Mouse (Mus musculus): ENCODE data around the gene Amfr. TPM values are rescaled to one million over a fixed set of nuclear protein-coding genes. Genes with fewer than 3 reads are reported as not detected.
A peak's percentile ranks its signal among the peaks of the same experiment; 100 is the strongest.

Amfr gene
- total RNA-seq, 4 experiments from 2014 or later: 115 to 150 (median 130) TPM

DNA sequence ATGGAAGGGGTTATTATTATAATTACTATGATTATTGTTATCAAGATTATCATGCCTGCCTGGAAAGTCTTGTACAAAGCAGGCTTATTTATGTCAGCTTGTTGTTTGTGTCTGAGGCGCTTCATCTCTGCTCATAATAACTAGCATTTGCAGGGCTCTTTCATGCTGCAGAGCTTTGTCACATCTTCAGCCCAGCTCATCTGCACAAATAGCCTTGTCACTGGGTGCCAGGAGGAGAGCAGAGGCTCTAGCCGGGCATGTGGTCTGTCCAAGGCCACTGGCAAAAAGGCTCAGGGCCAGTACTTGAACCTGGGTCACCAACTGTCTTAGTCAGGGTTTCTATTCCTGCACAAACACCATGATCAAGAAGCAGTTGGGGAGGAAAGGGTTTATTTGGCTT is 79.4 kb downstream of the Amfr start:
- no peak for DNase-seq (ENCODE audit: low spot score in 2 of 2)

DNA sequence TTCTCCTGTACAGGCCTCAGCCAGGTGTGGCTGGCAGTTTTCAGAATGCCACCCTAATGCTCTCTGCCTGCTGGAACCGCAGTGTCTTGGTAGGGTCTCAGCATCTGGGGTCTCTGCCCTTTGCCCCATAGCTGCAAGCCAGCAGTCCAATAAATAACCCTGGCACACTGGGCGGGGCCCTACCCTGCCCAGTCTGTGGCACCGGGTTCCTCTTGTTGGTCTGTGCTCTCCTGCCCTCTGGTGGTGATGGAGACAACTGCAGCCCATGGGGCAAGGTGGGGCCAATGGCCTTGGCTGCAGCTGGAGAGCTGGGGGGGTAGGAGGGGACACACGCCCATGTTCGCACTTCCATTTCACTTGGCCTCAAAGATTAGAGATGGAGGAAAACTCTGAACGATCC is 79.8 kb downstream of the Amfr start:
- DNase-seq (ENCODE audit: low spot score in 2 of 2): peak; percentile 62

DNA sequence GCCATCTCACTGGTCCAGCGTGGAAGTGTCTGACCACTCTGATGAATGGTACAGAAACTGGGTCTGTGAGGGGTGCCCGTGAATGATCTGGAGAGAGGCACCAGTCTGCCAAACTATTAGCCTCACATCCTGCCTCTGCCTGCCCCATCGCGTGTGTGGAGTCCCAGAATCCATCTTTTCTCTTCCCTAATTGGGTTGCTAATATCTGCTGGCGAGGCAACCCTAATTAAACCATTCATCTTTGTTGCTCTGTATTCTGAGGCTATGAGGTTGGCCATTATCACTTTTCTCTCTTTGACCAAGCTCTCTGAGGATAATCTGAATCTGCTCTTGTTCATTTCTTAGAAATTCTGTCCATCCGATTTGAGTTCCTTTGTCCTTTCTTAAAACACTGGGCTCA is 81.3 kb downstream of the Amfr start:
- no peak for DNase-seq (ENCODE audit: low spot score in 2 of 2)

DNA sequence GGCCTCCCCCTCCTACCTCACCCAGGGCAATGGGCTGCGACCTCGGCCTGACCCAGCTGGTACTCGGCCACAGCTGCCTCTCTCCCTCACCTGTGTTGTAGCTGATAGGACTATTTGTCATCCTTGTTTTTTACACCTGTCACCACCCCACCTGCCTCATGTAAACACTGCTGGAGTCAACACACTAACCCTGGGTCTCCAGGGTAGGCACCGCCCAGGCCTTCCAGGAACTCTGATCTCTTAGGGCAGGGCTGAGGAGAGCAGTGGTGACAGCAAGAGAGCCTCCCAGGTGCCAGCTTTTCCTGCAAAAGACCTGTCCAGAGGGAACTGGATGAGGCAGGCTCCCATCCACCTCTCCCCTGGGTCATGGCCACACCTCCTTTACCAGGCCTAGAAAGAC is 83.4 kb downstream of the Amfr start:
- DNase-seq (ENCODE audit: low spot score in 2 of 2): no peak

DNA sequence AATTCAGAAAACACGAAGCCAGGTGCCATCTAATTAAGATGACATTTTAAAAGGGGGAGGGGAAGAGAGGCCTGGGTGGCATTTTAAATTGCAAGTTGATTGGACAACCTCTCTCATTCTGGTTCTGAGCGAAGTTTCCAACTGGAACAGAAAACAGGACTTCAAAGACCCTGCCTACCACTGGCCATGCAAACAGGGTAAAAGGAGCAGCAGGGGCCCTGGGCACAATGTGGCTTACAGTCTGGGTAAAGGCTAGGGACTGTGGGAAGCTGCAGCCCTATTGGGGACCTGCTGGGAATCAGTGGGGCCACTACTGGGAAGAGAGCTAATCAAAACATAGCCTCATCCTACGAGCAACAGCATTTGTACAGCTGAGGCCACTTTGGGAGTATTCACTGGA is 87.1 kb downstream of the Amfr start:
- no peak for DNase-seq (ENCODE audit: low spot score in 2 of 2)

DNA sequence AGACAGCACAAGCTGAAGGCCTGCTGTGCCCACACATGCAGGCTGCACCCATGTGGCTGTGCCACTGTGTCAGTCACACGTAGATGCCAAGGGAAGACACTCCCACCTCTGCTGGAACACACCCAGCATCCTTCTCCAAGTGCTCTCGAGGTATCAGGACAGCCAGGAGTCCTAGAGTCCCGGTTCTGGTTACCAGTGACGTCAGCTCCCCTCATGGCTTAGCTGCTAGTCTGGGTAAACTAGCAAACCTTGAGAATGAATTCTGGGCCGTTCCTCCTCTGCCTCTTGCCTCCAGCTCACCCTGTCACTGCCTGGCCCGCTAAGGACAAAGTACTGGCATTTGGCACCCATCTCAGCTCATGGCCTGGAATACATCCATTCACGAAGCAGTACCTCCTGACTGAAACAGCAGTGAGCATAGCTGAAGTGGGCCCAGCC is 88.7 kb downstream of the Amfr start:
- peak; percentile 17 to 33 for DNase-seq (ENCODE audit: low spot score in 2 of 2)

Small RNAs within 50 kb of the gene (microRNA-seq; reads per million reads assigned to microRNA genes)
- not detected for gene Gm24159

Other genes with a start within 250 kb of the Amfr start
- gene Gnao1, start 202.9 kb downstream of the Amfr start, total RNA-seq (2022): 1 to 10 TPM; 3.5 to 5.0 (median 4.5) TPM
- 10 to 100 TPM in 2 of 4 experiments, 1 to 10 TPM in 2; 7.7 to 11.0 (median 9.8) TPM for gene Nudt21, start 24.2 kb upstream of the Amfr start, total RNA-seq (2022)
- gene Ogfod1, start 24.4 kb upstream of the Amfr start, total RNA-seq (2022): 10 to 100 TPM; 23.9 to 30.7 (median 27.2) TPM
- gene Bbs2, start 86.1 kb upstream of the Amfr start, total RNA-seq (2022): 1 to 10 TPM; 2.5 to 3.9 (median 3.6) TPM
- not detected for gene Mt4, start 124.4 kb upstream of the Amfr start, total RNA-seq (2022)
- gene Mt3, start 139.8 kb upstream of the Amfr start, total RNA-seq (2022): 1 to 10 TPM in 3 of 4 experiments, not detected in 1; 2.0 to 2.4 (median 2.2) TPM
- 10 to 100 TPM; 12.9 to 75.1 (median 15.1) TPM for gene Mt2, start 159.8 kb upstream of the Amfr start, total RNA-seq (2022)
- gene Mt1, start 166.2 kb upstream of the Amfr start, total RNA-seq (2022): 10 to 100 TPM; 11.7 to 74.5 (median 17.7) TPM
- gene Nup93, start 201.7 kb upstream of the Amfr start, total RNA-seq (2022): 10 to 100 TPM in 3 of 4 experiments, 1 to 10 TPM in 1; 9.7 to 14.2 (median 12.1) TPM